Comparison of ENCODE assay signal across 8 mouse cellular contexts in genomic region chr5:137599600-137599999, GRCm38 (mm10). TPM values are rescaled to one million over a fixed set of nuclear protein-coding genes. Genes with fewer than 3 reads are reported as not detected.
DNase-seq lines count a peak whose midpoint lies in the region; ATAC-seq lines count a peak whose summit lies in the region.

No protein-coding gene starts in this region.

- no peaks in the 10 kb centered on the region for H3K27me3 ChIP-seq in lung, embryonic 15.5 days
- H3K27me3 ChIP-seq in forebrain, embryonic 10.5 days (ENCODE audit: poor library complexity, severe bottlenecking) = no peaks in the 10 kb centered on the region
- H3K27me3 ChIP-seq in neural tube, embryonic 15.5 days (replicated peaks) = no peaks in the 10 kb centered on the region

- no peak for DNase-seq in lung, postnatal 25 days (ENCODE audit: low spot score)
- DNase-seq in forebrain, embryonic 10.5 days (ENCODE audit: extremely low spot score, low spot score) = no peak
- DNase-seq in kidney, postnatal 4 days = peak; percentile 15 to 40
- DNase-seq in thymus, postnatal 25 days = no peak
- no peak for DNase-seq in testis, postnatal 14 days (ENCODE audit: low spot score)
- no peak for DNase-seq in natural killer cell, adult 2 months (ENCODE audit: low spot score in 2 of 2)

- peak overlapping the region; percentile 96 for H3K4me2 ChIP-seq in lung, embryonic 15.5 days
- peak overlapping the region; percentile 90 for H3K4me2 ChIP-seq in neural tube, embryonic 15.5 days

- peak overlapping the region; percentile 88 for H3K9ac ChIP-seq in lung, embryonic 15.5 days
- peak overlapping the region; percentile 87 for H3K9ac ChIP-seq in neural tube, embryonic 15.5 days (replicated peaks)

- peaks cover 3% of the 10 kb centered on the region; the same call in 1 of the 2 replicates for H3K36me3 ChIP-seq in lung, embryonic 15.5 days
- H3K36me3 ChIP-seq in forebrain, embryonic 10.5 days (replicated peaks) = peaks cover 17% of the 10 kb centered on the region
- H3K36me3 ChIP-seq in neural tube, embryonic 15.5 days = peaks cover 12% of the 10 kb centered on the region

- no peak overlapping the region for H3K27ac ChIP-seq in lung, embryonic 15.5 days
- peak overlapping the region; percentile 97; the same call in 1 of the 2 replicates for H3K27ac ChIP-seq in forebrain, embryonic 10.5 days
- H3K27ac ChIP-seq in neural tube, embryonic 15.5 days (replicated peaks) = no peak overlapping the region

- 54% methylated on average over 9 of the region's 9 CpGs for WGBS in lung, embryonic 15.5 days
- WGBS in forebrain, embryonic 10.5 days = 72% methylated on average over 9 of the region's 9 CpGs
- WGBS in neural tube, embryonic 15.5 days = 83% methylated on average over 9 of the region's 9 CpGs

- peak overlapping the region; percentile 76 for H3K4me3 ChIP-seq in lung, embryonic 15.5 days
- H3K4me3 ChIP-seq in forebrain, embryonic 10.5 days = peak overlapping the region; percentile 70
- peak overlapping the region; percentile 85 for H3K4me3 ChIP-seq in neural tube, embryonic 15.5 days (replicated peaks)

- no peaks in the 10 kb centered on the region for H3K9me3 ChIP-seq in lung, embryonic 15.5 days
- no peaks in the 10 kb centered on the region for H3K9me3 ChIP-seq in forebrain, embryonic 10.5 days
- no peaks in the 10 kb centered on the region for H3K9me3 ChIP-seq in neural tube, embryonic 15.5 days (replicated peaks)

- ATAC-seq in lung, embryonic 15.5 days (ENCODE audit: borderline replicate concordance, extremely low read depth, low FRiP score, low TSS enrichment) = no peak
- no peak for ATAC-seq in neural tube, embryonic 15.5 days (ENCODE audit: low FRiP score)

- H3K4me1 ChIP-seq in lung, embryonic 15.5 days = peaks cover 25% of the 10 kb centered on the region
- peaks cover 53% of the 10 kb centered on the region for H3K4me1 ChIP-seq in forebrain, embryonic 10.5 days
- H3K4me1 ChIP-seq in neural tube, embryonic 15.5 days = peaks cover 30% of the 10 kb centered on the region

RNA-seq across cellular contexts. Expression of gene Mospd3, which starts 1.3 kb away (rescaled TPM):
- 31.6 and 32.8 TPM in 2 replicates for polyA plus RNA-seq in lung, embryonic 15.5 days (2015; fragmentation: Nextera tagmentation; extraction: Ambion mirVana)
- 14.2 and 15.1 TPM in 2 replicates for polyA plus RNA-seq in forebrain, embryonic 10.5 days (2016; fragmentation: Nextera tagmentation; extraction: Ambion mirVana)
- polyA plus RNA-seq in neural tube, embryonic 15.5 days (2015; fragmentation: Nextera tagmentation; extraction: Ambion mirVana) = 64.6 and 66.9 TPM in 2 replicates

RNA-seq across cellular contexts. Expression of gene Pcolce, which starts 14.0 kb away (rescaled TPM):
- polyA plus RNA-seq in lung, embryonic 15.5 days (2015; fragmentation: Nextera tagmentation; extraction: Ambion mirVana) = 130 TPM in 2 replicates
- polyA plus RNA-seq in forebrain, embryonic 10.5 days (2016; fragmentation: Nextera tagmentation; extraction: Ambion mirVana) = 61.7 and 62.5 TPM in 2 replicates
- polyA plus RNA-seq in neural tube, embryonic 15.5 days (2015; fragmentation: Nextera tagmentation; extraction: Ambion mirVana) = 48.4 and 54.1 TPM in 2 replicates

RNA-seq across cellular contexts. Expression of gene Fbxo24, which starts 29.2 kb away (rescaled TPM):
- 0.08 and 0.21 TPM in 2 replicates for polyA plus RNA-seq in lung, embryonic 15.5 days (2015; fragmentation: Nextera tagmentation; extraction: Ambion mirVana)
- polyA plus RNA-seq in forebrain, embryonic 10.5 days (2016; fragmentation: Nextera tagmentation; extraction: Ambion mirVana) = 0.09 and 0.26 TPM in 2 replicates
- 0.09 and 0.17 TPM in 2 replicates for polyA plus RNA-seq in neural tube, embryonic 15.5 days (2015; fragmentation: Nextera tagmentation; extraction: Ambion mirVana)

RNA-seq across cellular contexts. Expression of gene Lrch4, which starts 29.3 kb away (rescaled TPM):
- polyA plus RNA-seq in lung, embryonic 15.5 days (2015; fragmentation: Nextera tagmentation; extraction: Ambion mirVana) = 35.7 and 37.1 TPM in 2 replicates
- 29.0 and 33.4 TPM in 2 replicates for polyA plus RNA-seq in forebrain, embryonic 10.5 days (2016; fragmentation: Nextera tagmentation; extraction: Ambion mirVana)
- 16.0 and 27.4 TPM in 2 replicates for polyA plus RNA-seq in neural tube, embryonic 15.5 days (2015; fragmentation: Nextera tagmentation; extraction: Ambion mirVana)

RNA-seq across cellular contexts. Expression of gene Gm20605, which starts 29.4 kb away (rescaled TPM):
- polyA plus RNA-seq in lung, embryonic 15.5 days (2015; fragmentation: Nextera tagmentation; extraction: Ambion mirVana) = 9.4 and 9.6 TPM in 2 replicates
- 11.7 and 14.0 TPM in 2 replicates for polyA plus RNA-seq in forebrain, embryonic 10.5 days (2016; fragmentation: Nextera tagmentation; extraction: Ambion mirVana)
- polyA plus RNA-seq in neural tube, embryonic 15.5 days (2015; fragmentation: Nextera tagmentation; extraction: Ambion mirVana) = 7.9 and 9.0 TPM in 2 replicates

Comparison
In these comparisons a context has a peak if more than half of its experiments do, and no peak if none do; other contexts are left out.
1. DNase-seq: peak in kidney, postnatal 4 days (2 of 2); none in lung, postnatal 25 days (single experiment), forebrain, embryonic 10.5 days (single experiment), thymus, postnatal 25 days (single experiment), testis, postnatal 14 days (single experiment) and natural killer cell, adult 2 months (0 of 2).
2. Peak in every context shown above with its lines, with median percentiles within 50 percentile points of each other: H3K4me3 ChIP-seq.